Mouse (Mus musculus): ENCODE results near the gene Fkbp8.

GRCm38 (mm10) chr8:70540013-70540506 is 12.5 kb downstream of the Fkbp8 start:
- TF ChIP-seq GATA1 (IDR thresholded peaks at IDR 0.05; ENCODE audit: low read length) (no peak), TAL1 (IDR thresholded peaks at IDR 0.05; ENCODE audit: low read length) (no peak)
